Mouse (Mus musculus) kidney, embryonic 15.5 days (tissue): ENCODE measurements at regions not wholly inside any gene's neighbourhood (a gene's known extent, or its start where the extent isn't known, plus 50 kb on each side); places are given as distances from the start of the nearest gene placed in this dataset.

Source experiments
- ATAC-seq: fragments of 200-750 bp; cut with Nextera tagmentation; replicated peaks from 2 replicates; pipeline ENCODE4 v1.8.0; 2017; ENCODE audit warnings: moderate TSS enrichment; ENCODE audit not compliant: low FRiP score
- H3K27ac ChIP-seq: fragments of 300-500 bp; sonication (generic); 2 replicates; pipeline ENCODE4 v1.5.1; 2015; ENCODE audit warnings: mild to moderate bottlenecking, inconsistent platforms
- H3K27me3 ChIP-seq: fragments of 300-500 bp; sonication (generic); 2 replicates; pipeline ENCODE4 v1.6.1; 2015; ENCODE audit warnings: inconsistent platforms
- H3K36me3 ChIP-seq: fragments of 300-500 bp; sonication (generic); 2 replicates; pipeline ENCODE4 v1.6.1; 2015; ENCODE audit warnings: inconsistent platforms
- H3K4me1 ChIP-seq: fragments of 300-500 bp; sonication (generic); 2 replicates; pipeline ENCODE4 v1.6.1; 2015; ENCODE audit warnings: inconsistent platforms
- H3K4me2 ChIP-seq: fragments of 300-500 bp; sonication (generic); 2 replicates; pipeline ENCODE4 v1.6.1; 2015; ENCODE audit warnings: moderate library complexity, mild to moderate bottlenecking, inconsistent platforms
- H3K4me3 ChIP-seq: fragments of 300-500 bp; sonication (generic); replicated peaks from 2 replicates; pipeline ENCODE4 v1.5.1; 2015; ENCODE audit warnings: mild to moderate bottlenecking, inconsistent platforms
- H3K9ac ChIP-seq: fragments of 300-500 bp; sonication (generic); 2 replicates; pipeline ENCODE4 v1.6.1; 2015; ENCODE audit warnings: mild to moderate bottlenecking, inconsistent platforms
- H3K9me3 ChIP-seq: fragments of 300-500 bp; sonication (generic); replicated peaks from 2 replicates; pipeline ENCODE4 v1.6.1; 2016; ENCODE audit warnings: inconsistent platforms
- WGBS: fragments of 180-500 bp; shearing (Covaris S2); methylation state at CpG from one replicate; pipeline ENCODE4 v1.1.7; 2015; ENCODE audit warnings: mixed read lengths; 5-methylcytosine and 5-hydroxymethylcytosine counted together

- Histone ChIP-seq H3K4me1 (peaks cover 41% of the 10 kb centered on the region), H3K9ac (no peak overlapping the region), H3K27me3 (no peaks in the 10 kb centered on the region), H3K4me2 (no peak overlapping the region), H3K36me3 (no peaks in the 10 kb centered on the region), H3K9me3 (no peaks in the 10 kb centered on the region), H3K27ac (peak overlapping the region; percentile 64; the same call in 1 of the 2 replicates), H3K4me3 (no peak overlapping the region)
- ATAC-seq = no peak
- WGBS = 46% methylated on average over 9 of the region's 9 CpGs
These were observed 89.9 kb upstream of the Mef2a start for GRCm38 (mm10) chr7:67462591-67462990.

- Histone ChIP-seq H3K4me3 (no peak overlapping the region), H3K9ac (no peak overlapping the region), H3K36me3 (no peaks in the 10 kb centered on the region), H3K27me3 (no peaks in the 10 kb centered on the region), H3K4me1 (peaks cover 41% of the 10 kb centered on the region), H3K27ac (0 out of 2 replicates have a peak overlapping the region, but pooled peaks have one; percentile 18), H3K4me2 (no peak overlapping the region), H3K9me3 (no peaks in the 10 kb centered on the region)
- peak; percentile 28; the same call in 1 of the 2 replicates for ATAC-seq
- 69% methylated on average over 11 of the region's 11 CpGs for WGBS
These were observed 88.9 kb upstream of the Mef2a start for GRCm38 (mm10) chr7:67461333-67462255.

GRCm38 (mm10) chr7:67459810-67460209 is 87.2 kb upstream of the Mef2a start:
- Histone ChIP-seq H3K4me3 (no peak overlapping the region), H3K36me3 (no peaks in the 10 kb centered on the region), H3K9ac (no peak overlapping the region), H3K27ac (0 out of 2 replicates have a peak overlapping the region, but pooled peaks have one; percentile 33), H3K4me2 (no peak overlapping the region), H3K27me3 (no peaks in the 10 kb centered on the region), H3K9me3 (no peaks in the 10 kb centered on the region), H3K4me1 (peaks cover 41% of the 10 kb centered on the region)
- WGBS = 59% methylated on average over 10 of the region's 10 CpGs
- ATAC-seq = peak; percentile 59; the same call in 1 of the 2 replicates

GRCm38 (mm10) chr7:67459209-67459608 is 86.6 kb upstream of the Mef2a start:
- H3K9ac ChIP-seq = no peak overlapping the region
- no peak for ATAC-seq
- WGBS = 97% methylated on average over 9 of the region's 9 CpGs
- no peak overlapping the region for H3K27ac ChIP-seq
- no peak overlapping the region for H3K4me2 ChIP-seq
- H3K9me3 ChIP-seq = no peaks in the 10 kb centered on the region
- no peak overlapping the region for H3K4me3 ChIP-seq
- no peaks in the 10 kb centered on the region for H3K27me3 ChIP-seq
- peaks cover 38% of the 10 kb centered on the region for H3K4me1 ChIP-seq
- H3K36me3 ChIP-seq = no peaks in the 10 kb centered on the region

- WGBS = 68% methylated on average over 4 of the region's 4 CpGs
These were observed 86.0 kb upstream of the Mef2a start for GRCm38 (mm10) chr7:67458640-67459039.

GRCm38 (mm10) chr7:67457898-67458297 is 85.2 kb upstream of the Mef2a start:
- Histone ChIP-seq H3K4me3 (no peak overlapping the region), H3K9me3 (no peaks in the 10 kb centered on the region), H3K4me1 (peaks cover 25% of the 10 kb centered on the region), H3K27me3 (no peaks in the 10 kb centered on the region), H3K4me2 (no peak overlapping the region), H3K27ac (no peak overlapping the region), H3K36me3 (no peaks in the 10 kb centered on the region), H3K9ac (no peak overlapping the region)
- 84% methylated on average over 1 of the region's 1 CpGs for WGBS
- ATAC-seq = no peak

More at GRCm38 (mm10) chr7:67458640-67459039, 86.0 kb upstream of the Mef2a start:
- Histone ChIP-seq H3K9ac (no peak overlapping the region), H3K36me3 (no peaks in the 10 kb centered on the region), H3K4me3 (no peak overlapping the region), H3K9me3 (no peaks in the 10 kb centered on the region), H3K27ac (no peak overlapping the region), H3K4me2 (no peak overlapping the region), H3K27me3 (no peaks in the 10 kb centered on the region), H3K4me1 (peaks cover 32% of the 10 kb centered on the region)
- no peak for ATAC-seq

- ATAC-seq = no peak
- 88% methylated on average over 4 of the region's 4 CpGs for WGBS
These were observed 83.4 kb upstream of the Mef2a start for GRCm38 (mm10) chr7:67456015-67456414.

GRCm38 (mm10) chr7:67454458-67454857 is 81.8 kb upstream of the Mef2a start:
- ATAC-seq = no peak
- Histone ChIP-seq H3K27ac (no peak overlapping the region), H3K36me3 (no peaks in the 10 kb centered on the region), H3K4me2 (no peak overlapping the region), H3K4me1 (peaks cover 1% of the 10 kb centered on the region; the same call in 1 of the 2 replicates), H3K9ac (no peak overlapping the region), H3K9me3 (no peaks in the 10 kb centered on the region), H3K4me3 (no peak overlapping the region), H3K27me3 (no peaks in the 10 kb centered on the region)
- WGBS = 48% methylated on average over 4 of the region's 4 CpGs

More at GRCm38 (mm10) chr7:67456015-67456414, 83.4 kb upstream of the Mef2a start:
- no peaks in the 10 kb centered on the region for H3K36me3 ChIP-seq
- no peak overlapping the region for H3K9ac ChIP-seq
- H3K4me3 ChIP-seq = no peak overlapping the region
- H3K4me2 ChIP-seq = no peak overlapping the region
- H3K27ac ChIP-seq = no peak overlapping the region
- no peaks in the 10 kb centered on the region for H3K9me3 ChIP-seq
- H3K27me3 ChIP-seq = no peaks in the 10 kb centered on the region
- peaks cover 12% of the 10 kb centered on the region for H3K4me1 ChIP-seq

GRCm38 (mm10) chr7:67451157-67451793 is 78.6 kb upstream of the Mef2a start:
- Histone ChIP-seq H3K9ac (no peak overlapping the region), H3K4me1 (peaks cover 4% of the 10 kb centered on the region; the same call in 1 of the 2 replicates), H3K27me3 (no peaks in the 10 kb centered on the region), H3K36me3 (no peaks in the 10 kb centered on the region), H3K4me3 (no peak overlapping the region), H3K9me3 (no peaks in the 10 kb centered on the region), H3K27ac (0 out of 2 replicates have a peak overlapping the region, but pooled peaks have one; percentile 5), H3K4me2 (no peak overlapping the region)
- peak; percentile 43; the same call in 1 of the 2 replicates for ATAC-seq
- 85% methylated on average over 6 of the region's 6 CpGs for WGBS

GRCm38 (mm10) chr7:67446606-67447005 is 73.9 kb upstream of the Mef2a start:
- peaks cover 40% of the 10 kb centered on the region for H3K4me1 ChIP-seq
- H3K27me3 ChIP-seq = no peaks in the 10 kb centered on the region
- WGBS = 57% methylated on average over 9 of the region's 9 CpGs
- H3K4me2 ChIP-seq = no peak overlapping the region
- no peaks in the 10 kb centered on the region for H3K36me3 ChIP-seq
- H3K9me3 ChIP-seq = no peaks in the 10 kb centered on the region
- no peak overlapping the region for H3K27ac ChIP-seq
- H3K4me3 ChIP-seq = no peak overlapping the region
- no peak for ATAC-seq
- no peak overlapping the region for H3K9ac ChIP-seq

GRCm38 (mm10) chr7:67445203-67446041 is 72.8 kb upstream of the Mef2a start:
- ATAC-seq = peak; percentile 33; the same call in 1 of the 2 replicates
- WGBS = 37% methylated on average over 12 of the region's 12 CpGs

More at GRCm38 (mm10) chr7:67445203-67446041, 72.8 kb upstream of the Mef2a start:
- Histone ChIP-seq H3K27ac (no peak overlapping the region), H3K36me3 (no peaks in the 10 kb centered on the region), H3K27me3 (no peaks in the 10 kb centered on the region), H3K4me2 (0 out of 2 replicates have a peak overlapping the region, but pooled peaks have one; percentile 7), H3K9me3 (no peaks in the 10 kb centered on the region), H3K9ac (0 out of 2 replicates have a peak overlapping the region, but pooled peaks have one; percentile 9), H3K4me1 (peaks cover 40% of the 10 kb centered on the region), H3K4me3 (no peak overlapping the region)
